Mouse (Mus musculus) CH12.LX (cell line): ENCODE data around the gene Bcas3. TPM values are rescaled to one million over a fixed set of nuclear protein-coding genes. Genes with fewer than 3 reads are reported as not detected.

Experiments used
- DNase-seq: peaks from one replicate; pipeline ENCODE4 v3.0.0-alpha.2; 2013; ENCODE audit errors: extremely low read depth
- H3K27ac ChIP-seq: 2 replicates; pipeline ENCODE4 v1.5.1; 2012; ENCODE audit warnings: low read depth, mild to moderate bottlenecking, control low read depth, moderate library complexity; ENCODE audit not compliant: insufficient read depth
- H3K27me3 ChIP-seq: replicated peaks from 2 replicates; pipeline ENCODE3; 2012; ENCODE audit warnings: inconsistent platforms
- H3K36me3 ChIP-seq, 2 experiments: replicated peaks in 1 of 2; 2 replicates each; pipeline versions ENCODE3 to v1.6.1; 2012; ENCODE audit warnings: inconsistent platforms in 1 of 2, low read length in 1 of 2, mild to moderate bottlenecking in 1 of 2, mixed read lengths in 1 of 2, moderate library complexity in 1 of 2; ENCODE audit not compliant: control insufficient read depth in 1 of 2, insufficient read depth in 1 of 2
- H3K4me1 ChIP-seq, 2 experiments: 2 replicates each; pipeline ENCODE4 v1.6.1; 2012; ENCODE audit warnings: inconsistent platforms in 1 of 2, moderate library complexity in 1 of 2; ENCODE audit not compliant: insufficient read depth in 2 of 2, control insufficient read depth in 1 of 2
- H3K4me2 ChIP-seq: 2 replicates; pipeline ENCODE4 v1.6.1; 2012; ENCODE audit warnings: low read depth, mild to moderate bottlenecking, control low read depth; ENCODE audit not compliant: poor library complexity, insufficient read depth, severe bottlenecking
- H3K4me3 ChIP-seq, 3 experiments: fragments of 150-350 bp in 1 of 3; sonication (generic) in 1 of 3; replicated peaks in 1 of 3; 2 replicates each; pipeline versions ENCODE3 to v1.5.1; 2011 to 2012; ENCODE audit warnings: low read depth in 2 of 3, low read length in 2 of 3, mild to moderate bottlenecking in 2 of 3, moderate library complexity in 2 of 3, control low read depth in 1 of 3, improper control_type of control experiment in 1 of 3, inconsistent platforms in 1 of 3, mixed read lengths in 1 of 3; ENCODE audit not compliant: poor library complexity in 1 of 3
- H3K79me2 ChIP-seq: replicated peaks from 2 replicates; pipeline ENCODE4 v1.6.1; 2012; ENCODE audit warnings: mild to moderate bottlenecking, moderate library complexity; ENCODE audit not compliant: control insufficient read depth, poor library complexity, insufficient read depth, severe bottlenecking; ENCODE audit errors: extremely low read depth
- H3K9ac ChIP-seq: 2 replicates; pipeline ENCODE4 v1.6.1; 2012; ENCODE audit warnings: low read depth, mild to moderate bottlenecking, control low read depth, moderate library complexity; ENCODE audit not compliant: insufficient read depth
- H3K9me3 ChIP-seq: replicated peaks from 2 replicates; pipeline ENCODE3; 2012; ENCODE audit warnings: low read length, inconsistent platforms, mixed read lengths
- BHLHE40 ChIP-seq: IDR thresholded peaks from 2 replicates; pipeline ENCODE4 v1.6.1; 2011; ENCODE audit warnings: mild to moderate bottlenecking, low read depth, low read length, improper control_type of control experiment
- CTCF ChIP-seq, 2 experiments: IDR thresholded peaks in 1 of 2; conservative IDR thresholded peaks in 1 of 2; 2 replicates each; pipeline ENCODE4 v1.5.1; 2011 to 2012; ENCODE audit warnings: low read depth in 2 of 2, low read length in 2 of 2, improper control_type of control experiment in 1 of 2, inconsistent platforms in 1 of 2, mild to moderate bottlenecking in 1 of 2, moderate library complexity in 1 of 2
- ELF1 ChIP-seq: IDR thresholded peaks from 2 replicates; pipeline ENCODE4 v1.6.1; 2014; ENCODE audit warnings: low read depth, mild to moderate bottlenecking, inconsistent platforms, low read length, improper control_type of control experiment
- HCFC1 ChIP-seq: IDR thresholded peaks from 2 replicates; pipeline ENCODE4 v1.6.1; 2012; ENCODE audit warnings: low read depth, mild to moderate bottlenecking, inconsistent platforms, low read length, improper control_type of control experiment
- IRF4 ChIP-seq: IDR thresholded peaks from 2 replicates; pipeline ENCODE4 v1.6.1; 2014; ENCODE audit warnings: low read depth, mild to moderate bottlenecking, inconsistent platforms, low read length, improper control_type of control experiment
- MAFK ChIP-seq: IDR thresholded peaks from 2 replicates; pipeline ENCODE4 v1.6.1; 2011; ENCODE audit warnings: low read length, improper control_type of control experiment; ENCODE audit not compliant: insufficient replicate concordance
- MAZ ChIP-seq: IDR thresholded peaks from 2 replicates; pipeline ENCODE4 v1.6.1; 2012; ENCODE audit warnings: low read depth, mild to moderate bottlenecking, inconsistent platforms, low read length, improper control_type of control experiment, moderate library complexity
- MXI1 ChIP-seq: IDR thresholded peaks from 2 replicates; pipeline ENCODE4 v1.6.1; 2011; ENCODE audit warnings: mild to moderate bottlenecking, low read depth, low read length, improper control_type of control experiment
- NELFE ChIP-seq: IDR thresholded peaks from 2 replicates; pipeline ENCODE4 v1.6.1; 2011; ENCODE audit warnings: low read depth, low read length, improper control_type of control experiment
- NRF1 ChIP-seq: IDR thresholded peaks from 2 replicates; pipeline ENCODE4 v1.6.1; 2014; ENCODE audit warnings: low read depth, mild to moderate bottlenecking, inconsistent platforms, low read length, improper control_type of control experiment, moderate library complexity
- POLR2AphosphoS2 ChIP-seq: IDR thresholded peaks from 2 replicates; pipeline ENCODE4 v1.6.1; 2011; ENCODE audit warnings: low read depth, low read length, improper control_type of control experiment
- RAD21 ChIP-seq: IDR thresholded peaks from 2 replicates; pipeline ENCODE4 v1.6.1; 2011; ENCODE audit warnings: low read depth, mild to moderate bottlenecking, low read length, improper control_type of control experiment, moderate library complexity
- SMC3 ChIP-seq: IDR thresholded peaks from 2 replicates; pipeline ENCODE4 v1.6.1; 2011; ENCODE audit warnings: low read depth, low read length, improper control_type of control experiment
- TCF12 ChIP-seq: IDR thresholded peaks from 2 replicates; pipeline ENCODE4 v1.6.1; 2014; ENCODE audit warnings: low read depth, mild to moderate bottlenecking, inconsistent platforms, low read length, improper control_type of control experiment
- ZMIZ1 ChIP-seq: IDR thresholded peaks from 2 replicates; pipeline ENCODE4 v1.6.1; 2012; ENCODE audit warnings: low read depth, mild to moderate bottlenecking, inconsistent platforms, low read length, improper control_type of control experiment
- dilution Hi-C: fragments of 300-500 bp; cut with MboI; formaldehyde crosslinking; loops from 2 replicates; pipeline ENCODE4 v1.14.3; 2020; ENCODE audit warnings: low sequenced_read_pairs; ENCODE audit not compliant: extremely low pct_unique_long_range_greater_than_20kb, extremely low pct_ligation_motif_present
- in situ Hi-C: fragments of 300-500 bp; cut with MboI; formaldehyde crosslinking; loops from 3 replicates; pipeline ENCODE4 v1.14.3; 2019; ENCODE audit warnings: low sequenced_read_pairs, low pct_ligation_motif_present, low pct_unique_long_range_greater_than_20kb, mixed read lengths
- polyA plus RNA-seq: library from polyadenylated mRNA; unstranded; fragments of >175 nt; gene quantifications from 2 replicates; pipeline ENCODE4 v1.2.1, GENCODE M21; 2012; ENCODE audit warnings: low read depth; ENCODE audit not compliant: insufficient read length
- total RNA-seq, 2 experiments: library from RNA; depleted of rRNA; stranded (reverse); fragments of 300-350 nt in 1 of 2; fragments of >200 nt in 1 of 2; gene quantifications; 2 replicates each; pipeline ENCODE4 v1.2.3; 2012 to 2014

The Bcas3 gene
- total and polyA plus RNA-seq, 3 experiments, result 8.2 to 21.3 (median 9.7) TPM

GRCm38 (mm10) chr11:85842596-85843346 lies 489.8 kb downstream of the Bcas3 start:
- H3K27ac ChIP-seq, result no peak overlapping the region

GRCm38 (mm10) chr11:85843347-85843692 lies 490.4 kb downstream of the Bcas3 start:
- in situ Hi-C loops (no loop called here), dilution Hi-C loops (no loop called here)
- Histone ChIP-seq H3K27ac (no peak overlapping the region), H3K9ac (no peak overlapping the region), H3K4me3 (peak overlapping the region in 2 of 3 experiments; percentile 13 to 31), H3K4me1 (peaks cover 5 to 23% of the 10 kb centered on the region in 2 experiments), H3K27me3 (peaks cover 61% of the 10 kb centered on the region), H3K9me3 (peaks cover 27% of the 10 kb centered on the region), H3K79me2 (no peaks in the 10 kb centered on the region), H3K4me2 (peak overlapping the region; percentile 64), H3K36me3 (no peaks in the 10 kb centered on the region)
- TF ChIP-seq POLR2AphosphoS2, result no peak
- no peak for TF ChIP-seq BHLHE40
- peak; percentile 74 for TF ChIP-seq SMC3
- peak; percentile 76; the same call in 1 of the 2 replicates for TF ChIP-seq MAZ
- no peak for TF ChIP-seq HCFC1
- 0 out of 2 replicates have a peak, but pooled peaks have one; percentile 16 for TF ChIP-seq MXI1
- no peak for TF ChIP-seq MAFK
- peak; percentile 45; the same call in 1 of the 2 replicates for TF ChIP-seq ELF1
- 0 out of 2 replicates have a peak, but pooled peaks have one; percentile 34 for TF ChIP-seq NELFE
- peak; percentile 40 for TF ChIP-seq RAD21
- peak; percentile 36 to 89; a peak in 2 of 4 replicates for TF ChIP-seq CTCF (conservative IDR thresholded peaks at IDR 0.05 in 1 of 2, IDR thresholded peaks at IDR 0.05 in 1 of 2; ENCODE audit: low read depth in 2 of 2, low read length in 2 of 2)
- TF ChIP-seq TCF12, result 0 out of 2 replicates have a peak, but pooled peaks have one; percentile 42
- peak; percentile 61 for DNase-seq

More at GRCm38 (mm10) chr11:85842596-85843346, 489.8 kb downstream of the Bcas3 start:
- H3K27me3 ChIP-seq, result peaks cover 61% of the 10 kb centered on the region
- TF ChIP-seq TCF12, result no peak
- no peak for TF ChIP-seq ZMIZ1
- 0 out of 2 replicates have a peak, but pooled peaks have one; percentile 10 for TF ChIP-seq HCFC1
- TF ChIP-seq IRF4, result no peak
- peak; percentile 44 for TF ChIP-seq NRF1
- no peak for TF ChIP-seq MXI1
- TF ChIP-seq, all 38 proteins: peak for 2
- peaks cover 32% of the 10 kb centered on the region for H3K9me3 ChIP-seq
- dilution Hi-C loops, result no loop called here
- in situ Hi-C loops, result no loop called here
- no peak overlapping the region for H3K9ac ChIP-seq
- peak overlapping the region in 2 of 3 experiments; percentile 28 to 31 for H3K4me3 ChIP-seq
- H3K36me3 ChIP-seq, result no peaks in the 10 kb centered on the region
- peak overlapping the region; percentile 64 for H3K4me2 ChIP-seq
- no peaks in the 10 kb centered on the region for H3K79me2 ChIP-seq
- no peak for DNase-seq
- H3K4me1 ChIP-seq, result peaks cover 5 to 23% of the 10 kb centered on the region in 2 experiments
